Mouse (Mus musculus): ENCODE results near the gene Arap1.

GRCm38 (mm10) chr7:101391909-101392479, 44.1 kb downstream of the Arap1 start:
- TF ChIP-seq POLR2A (IDR thresholded peaks at IDR 0.05; ENCODE audit: insufficient read length, low read depth) (no peak), MAX (IDR thresholded peaks at IDR 0.05; ENCODE audit: low read depth) (no peak), TCF12 (IDR thresholded peaks at IDR 0.05; ENCODE audit: insufficient read depth, poor library complexity, severe bottlenecking) (no peak), E2F4 (IDR thresholded peaks at IDR 0.05; ENCODE audit: insufficient read depth) (no peak), TCF3 (IDR thresholded peaks at IDR 0.05; ENCODE audit: insufficient read length, low read depth) (no peak), MYOG (IDR thresholded peaks at IDR 0.05; ENCODE audit: control insufficient read depth in 1 of 3, insufficient read depth in 1 of 3, insufficient read length in 2 of 3, low read depth in 2 of 3) (no peak)
